Mouse (Mus musculus): ENCODE results near the gene Kat14.

Gene Kat14

GRCm38 (mm10) chr2:144382624-144383138 lies 13.9 kb downstream of the Kat14 start:
- DNase-seq: no peak

GRCm38 (mm10) chr2:144386296-144386695 lies 17.5 kb downstream of the Kat14 start:
- DNase-seq: no peak

GRCm38 (mm10) chr2:144388416-144388815 lies 19.6 kb downstream of the Kat14 start:
- DNase-seq: no peak

DNA sequence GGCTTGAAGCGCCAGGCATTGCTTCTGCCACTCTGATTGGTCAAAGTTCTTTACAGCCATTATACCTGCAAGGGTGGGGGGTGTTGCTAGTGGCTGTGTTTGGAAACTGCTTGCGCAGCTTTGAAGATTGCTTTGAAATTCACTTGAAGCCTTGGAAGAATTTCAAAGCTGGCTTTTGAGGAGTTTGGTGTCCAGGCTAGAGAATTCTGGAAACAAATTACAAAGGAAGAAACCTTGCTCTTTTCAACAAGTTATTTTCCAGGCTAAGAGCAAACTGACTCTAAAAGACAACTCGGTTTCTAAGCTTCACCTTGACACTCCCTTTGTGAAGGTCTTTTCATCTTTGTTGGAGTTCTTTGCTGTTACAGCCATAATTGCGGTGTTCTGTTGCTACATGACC lies 30.7 kb downstream of the Kat14 start:
- no peak for DNase-seq

GRCm38 (mm10) chr2:144400659-144401058 lies 31.9 kb downstream of the Kat14 start:
- no peak for DNase-seq

DNA sequence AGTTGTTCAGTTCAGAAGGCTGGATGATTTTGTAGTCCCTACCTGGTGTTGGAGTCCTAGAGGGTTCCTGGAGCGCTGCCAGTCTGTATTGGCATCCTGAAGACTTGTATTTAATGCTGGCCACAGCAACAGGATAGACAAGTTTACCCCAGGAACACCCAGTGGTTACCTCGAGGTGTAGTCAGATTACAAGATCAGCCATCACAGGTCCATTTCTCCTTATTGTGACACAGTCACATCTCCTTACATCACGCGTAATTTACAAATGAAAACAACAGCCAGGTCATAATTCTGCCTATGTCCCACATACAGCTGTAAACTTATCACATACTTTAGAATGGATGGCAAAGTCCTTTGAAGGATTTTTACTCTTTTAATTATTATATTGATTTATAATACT lies 40.3 kb downstream of the Kat14 start:
- DNase-seq: no peak

DNA sequence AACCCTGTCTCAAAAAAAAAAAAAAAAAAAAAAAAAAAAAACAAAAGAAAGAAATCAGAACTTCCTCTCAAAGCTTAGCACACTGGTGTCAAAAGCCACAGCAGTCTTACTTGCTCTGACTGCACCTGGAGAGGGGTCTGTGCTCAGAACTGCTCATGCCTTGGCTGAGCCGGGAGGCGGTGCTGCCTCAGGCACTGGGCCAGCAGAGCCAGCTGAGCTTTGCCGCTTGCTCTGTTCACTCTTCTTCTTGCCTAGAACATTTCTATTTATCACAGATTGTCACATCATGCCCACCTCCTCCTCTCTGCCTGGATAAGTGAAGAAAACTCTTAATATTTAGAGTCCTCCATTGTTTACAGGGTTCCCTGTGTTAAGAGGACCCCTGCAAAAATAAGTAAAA lies 41.8 kb downstream of the Kat14 start:
- DNase-seq: peak; percentile 10

DNA sequence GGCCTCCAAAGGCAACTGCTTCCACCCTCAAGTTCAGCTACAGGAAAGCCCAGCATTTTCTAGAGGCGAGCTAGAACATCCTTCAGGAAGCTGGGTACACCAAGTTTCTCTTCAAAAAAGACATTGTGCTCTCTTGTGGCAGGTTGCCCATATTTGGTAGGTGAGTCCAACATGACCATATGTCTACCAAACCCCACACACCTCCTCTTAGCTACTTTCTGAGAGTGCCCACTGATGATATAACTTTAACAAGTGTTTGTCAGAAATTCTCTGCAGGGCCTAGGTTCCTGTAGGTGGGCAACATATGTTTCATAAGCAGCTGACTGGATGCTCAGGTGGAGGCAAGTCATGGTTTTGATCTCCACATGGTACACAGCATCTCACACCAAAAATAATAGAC lies 45.9 kb downstream of the Kat14 start:
- DNase-seq: peak; percentile 19

GRCm38 (mm10) chr2:144416859-144417258 lies 48.1 kb downstream of the Kat14 start:
- DNase-seq: no peak

DNA sequence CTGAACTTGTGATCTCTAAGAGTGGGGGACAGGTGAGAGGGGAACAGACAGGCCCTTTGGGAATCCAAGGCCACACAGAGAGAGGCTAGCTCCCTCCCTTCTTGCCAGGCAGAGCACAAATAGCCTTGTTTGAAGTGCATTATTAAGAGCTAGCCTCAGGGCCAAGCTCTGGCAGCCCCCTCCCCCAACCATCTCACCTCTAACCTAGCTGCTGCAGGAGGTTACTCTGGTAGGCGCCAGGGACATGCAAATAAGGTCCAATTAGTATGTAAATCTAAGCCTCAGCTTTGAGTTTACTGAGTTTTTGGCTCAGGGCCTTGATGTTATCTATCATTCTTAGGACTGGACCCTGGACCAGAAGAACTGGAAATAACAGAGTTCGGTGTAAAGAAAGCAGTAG lies 49.3 kb downstream of the Kat14 start:
- DNase-seq: no peak

GRCm38 (mm10) chr2:144422094-144422675 lies 53.4 kb downstream of the Kat14 start:
- DNase-seq: no peak

- DNase-seq: no peak
These were observed 57.0 kb downstream of the Kat14 start for GRCm38 (mm10) chr2:144425761-144426160.

GRCm38 (mm10) chr2:144427852-144428251 lies 59.1 kb downstream of the Kat14 start:
- DNase-seq: no peak

GRCm38 (mm10) chr2:144428659-144429058 lies 59.9 kb downstream of the Kat14 start:
- DNase-seq: no peak

DNA sequence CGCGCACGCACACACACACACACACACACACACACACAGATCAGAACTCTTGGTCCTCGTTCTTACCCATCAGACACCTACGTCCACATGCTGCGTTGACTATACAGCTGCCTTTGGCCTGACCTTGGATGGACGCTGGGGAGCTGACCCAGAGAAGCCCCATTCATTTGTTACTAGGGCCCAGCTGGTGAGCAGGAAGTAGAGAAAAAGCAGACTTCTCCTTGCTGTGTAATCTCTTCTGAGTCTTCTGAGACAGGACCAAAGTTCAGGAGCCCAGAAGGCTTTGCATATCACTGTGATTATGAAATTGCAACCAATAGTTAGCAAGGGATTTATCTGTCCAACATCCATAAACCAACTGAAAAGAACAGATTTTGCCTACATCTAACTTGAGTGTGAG lies 60.4 kb downstream of the Kat14 start:
- no peak for DNase-seq

GRCm38 (mm10) chr2:144431286-144431825 lies 62.6 kb downstream of the Kat14 start:
- no peak for DNase-seq

DNA sequence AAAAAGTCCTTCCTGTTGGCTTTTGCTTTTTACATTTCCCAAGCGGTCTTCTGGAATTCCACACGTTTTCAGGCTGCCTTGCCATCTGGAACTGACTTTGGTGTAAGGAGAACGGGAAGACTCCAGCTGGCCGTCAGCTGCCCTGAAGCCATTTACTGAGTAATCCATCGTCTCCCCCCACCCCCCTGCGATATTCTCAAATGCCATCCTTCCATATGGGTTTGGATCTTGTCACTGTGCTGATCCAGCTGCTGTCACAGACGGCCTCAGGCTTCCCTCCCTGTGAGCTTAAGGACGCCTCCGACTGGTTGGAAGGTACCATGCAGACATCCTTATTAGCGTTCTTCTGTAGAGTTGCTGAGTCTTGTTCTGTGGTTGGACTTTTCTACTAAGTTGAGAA lies 66.9 kb downstream of the Kat14 start:
- no peak for DNase-seq

DNA sequence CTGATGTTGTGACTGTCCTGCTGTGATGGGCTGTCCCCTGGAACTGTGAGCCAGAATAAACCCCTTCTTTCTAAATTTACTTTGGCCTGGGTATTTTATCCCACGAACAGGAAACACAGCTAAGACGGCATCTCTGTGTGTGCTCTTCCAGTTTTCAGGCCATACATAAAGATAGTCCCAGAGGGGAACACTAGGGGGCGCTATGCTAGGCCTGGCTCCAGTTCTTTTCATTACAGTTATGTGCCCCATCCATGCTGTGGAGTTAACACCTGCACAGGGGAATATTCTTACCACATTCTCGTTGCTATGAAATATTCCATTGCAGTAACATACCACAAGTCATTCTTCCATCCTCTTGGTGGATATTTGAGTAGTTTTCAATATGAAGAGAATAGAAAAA lies 69.6 kb downstream of the Kat14 start:
- no peak for DNase-seq

DNA sequence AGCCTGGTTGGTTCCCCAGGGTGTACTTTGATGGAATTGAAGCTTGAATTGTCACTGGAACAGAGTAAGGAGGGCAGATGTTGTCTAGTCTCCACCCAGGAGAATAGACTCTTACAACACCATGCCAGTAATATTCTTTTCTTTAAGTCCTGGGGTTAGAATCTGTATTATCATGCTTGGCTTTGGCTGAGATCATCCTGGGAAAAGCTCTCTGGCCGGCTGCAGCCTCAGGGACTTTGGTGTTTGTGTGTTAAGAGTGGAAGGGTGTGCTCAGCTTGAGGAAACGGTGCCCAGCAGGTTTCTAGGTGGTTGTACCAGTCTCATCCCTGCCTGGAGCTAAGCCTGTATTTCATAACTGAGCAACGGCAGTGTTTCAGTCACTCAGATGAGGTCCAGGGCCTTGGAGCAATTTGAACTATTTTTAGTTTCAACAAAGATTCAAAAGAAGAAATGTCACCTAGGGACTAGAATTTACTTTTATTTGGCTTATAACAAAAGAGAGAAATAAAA lies 70.5 kb downstream of the Kat14 start:
- DNase-seq: no peak

- DNase-seq: no peak
These were observed 72.7 kb downstream of the Kat14 start for GRCm38 (mm10) chr2:144441386-144441915.

DNA sequence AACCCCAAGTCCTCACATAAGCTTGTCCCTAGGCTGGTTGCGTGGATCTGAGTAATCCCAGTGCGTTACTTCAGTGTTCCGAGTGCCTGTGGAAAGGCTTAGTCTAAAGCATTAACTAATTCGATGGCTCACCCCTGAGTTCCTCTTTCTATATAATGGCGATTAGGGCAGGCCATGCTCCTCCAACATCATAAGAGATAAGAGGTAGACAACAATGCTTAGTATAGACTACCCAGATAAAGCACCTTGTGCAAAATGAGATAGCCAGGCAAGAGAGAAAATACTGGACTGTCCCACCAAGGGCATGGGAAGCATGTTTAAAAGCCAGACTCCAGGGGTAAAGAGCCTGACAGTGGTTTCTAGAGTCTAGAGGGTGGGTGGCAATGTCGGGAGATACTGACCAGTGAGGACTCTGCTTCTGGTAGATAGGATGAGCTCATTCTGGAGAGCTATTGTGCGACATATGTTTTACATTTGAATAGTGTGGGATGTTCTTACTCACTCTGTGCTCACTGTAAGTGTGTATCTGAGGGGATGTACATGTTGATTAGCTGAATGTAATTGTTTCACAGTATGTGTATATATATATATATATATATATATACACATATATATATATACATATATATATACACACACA lies 77.7 kb downstream of the Kat14 start:
- DNase-seq: no peak

DNA sequence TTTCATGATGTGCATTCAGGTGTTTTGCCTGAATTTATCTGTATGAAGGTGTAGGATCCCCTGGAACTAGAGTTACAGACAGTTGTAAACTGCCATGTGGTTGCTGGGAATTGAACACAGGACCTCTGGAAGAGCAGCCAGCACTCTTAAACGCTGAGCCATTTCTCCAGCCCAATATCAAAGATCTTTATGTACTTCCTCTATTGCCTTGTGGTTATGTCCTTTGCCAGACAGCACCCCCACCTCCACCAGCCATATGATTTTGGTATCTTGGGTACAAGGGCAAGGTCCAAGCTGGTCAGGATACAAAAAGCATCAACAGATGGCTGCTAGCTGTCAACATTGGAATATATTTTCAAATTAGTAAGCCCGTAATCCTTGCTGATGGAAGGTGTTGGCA lies 81.6 kb downstream of the Kat14 start:
- no peak for DNase-seq

DNA sequence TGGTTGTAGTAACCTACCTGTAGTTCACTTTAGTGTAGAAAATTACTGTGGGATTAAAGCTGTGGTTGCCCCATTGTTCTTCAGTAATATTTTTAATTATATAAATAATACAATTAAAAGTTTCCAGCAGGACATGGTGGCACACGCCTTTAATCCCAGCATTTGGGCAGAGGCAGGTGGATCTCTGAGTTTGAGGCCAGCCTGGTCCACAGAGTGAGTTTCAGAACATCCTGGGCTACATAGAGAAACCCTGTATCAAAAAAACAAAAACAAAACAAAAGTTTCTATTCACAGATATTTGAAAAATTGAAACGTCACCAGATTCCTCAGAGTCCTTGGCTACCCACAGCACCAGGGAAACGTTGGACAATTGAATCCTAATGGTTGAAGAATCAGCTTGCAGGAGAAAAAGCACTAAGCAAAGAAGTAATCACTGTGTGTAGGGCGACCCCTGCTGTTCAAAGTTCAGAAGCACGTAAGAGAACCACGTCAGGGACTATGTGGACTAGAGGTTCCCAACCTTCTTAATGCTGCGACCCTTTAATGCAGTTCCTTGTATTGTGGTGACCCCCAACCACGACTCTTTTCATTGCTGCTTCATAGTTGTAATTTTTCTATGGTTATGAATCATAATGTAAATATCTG lies 83.7 kb downstream of the Kat14 start:
- peak; percentile 76 for DNase-seq
